Mouse (Mus musculus) kidney, adult 18-20 months (tissue): ENCODE data around the gene Xpot.

Experiments used
- DNase-seq: peaks from one replicate; pipeline ENCODE4 v3.0.0; 2021

Gene Xpot

DNA sequence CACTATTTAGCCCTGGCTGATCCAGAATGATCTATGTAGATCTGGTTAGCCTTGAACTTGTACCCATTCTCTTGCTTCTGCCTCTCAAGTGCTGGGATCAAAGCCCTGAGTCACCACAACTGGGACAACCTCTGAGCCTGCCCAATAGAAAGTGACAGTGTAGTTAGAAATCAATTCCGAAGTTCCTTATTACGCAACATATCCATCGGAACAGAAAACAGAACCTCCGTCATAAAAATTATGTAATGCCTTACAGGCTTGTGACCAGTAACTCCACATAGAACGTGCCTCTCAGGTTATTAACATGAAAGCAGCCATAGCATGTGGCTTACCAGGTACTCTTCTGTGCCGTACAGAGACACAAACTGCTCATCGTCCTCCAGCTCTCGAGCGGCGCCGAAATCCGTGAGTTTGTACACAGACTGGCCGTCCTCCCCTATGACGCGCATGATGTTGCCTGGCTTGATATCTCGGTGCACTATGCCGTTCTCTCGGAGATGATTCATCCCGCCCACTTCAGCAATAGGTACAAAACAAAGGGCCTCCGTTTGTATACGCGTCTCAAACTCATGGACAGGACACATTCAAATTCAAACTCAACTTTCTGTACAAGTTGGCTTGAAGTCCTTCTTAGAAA lies 54.5 kb downstream of the Xpot start:
- no peak for DNase-seq

DNA sequence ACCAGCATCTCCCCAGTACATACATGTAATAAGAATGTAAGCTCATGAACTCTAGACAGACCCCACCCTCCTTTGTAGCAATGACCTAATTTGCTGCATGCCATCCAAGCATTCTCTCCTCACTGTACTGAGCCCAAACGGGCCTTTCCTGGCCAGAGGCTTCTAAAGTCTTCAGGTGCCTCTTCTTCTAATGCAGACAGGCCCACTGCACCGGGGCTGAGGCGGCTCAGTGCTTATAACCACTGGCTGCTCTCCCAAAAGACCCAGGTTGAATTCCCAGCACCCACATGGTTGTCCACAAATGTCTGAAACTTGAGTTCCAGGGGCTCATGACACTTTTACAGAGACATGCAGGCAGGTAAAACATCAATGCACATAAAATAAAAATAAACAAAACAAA lies 55.1 kb downstream of the Xpot start:
- DNase-seq = no peak

DNA sequence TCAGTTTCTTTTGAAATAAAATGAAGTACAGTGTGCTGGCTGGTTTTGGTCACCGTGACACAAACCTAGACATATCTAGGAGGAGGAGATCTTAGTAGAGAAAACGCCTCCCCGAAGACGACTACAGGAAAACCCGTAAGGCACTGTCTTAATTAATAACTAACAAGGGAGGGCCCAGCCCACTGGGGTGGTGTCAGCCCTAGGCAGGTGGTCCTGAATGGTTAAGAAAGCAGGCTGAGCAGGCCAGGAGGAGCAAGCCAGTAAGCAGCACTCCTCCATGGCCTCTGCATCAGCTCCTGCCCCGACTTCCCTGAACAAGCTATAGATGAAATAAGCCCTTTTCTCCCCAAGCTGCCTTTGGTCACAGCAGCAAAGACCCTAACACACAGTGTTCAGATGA lies 56.3 kb downstream of the Xpot start:
- DNase-seq = no peak

- DNase-seq = no peak
Observed at GRCm38 (mm10) chr10:121569001-121569589, 57.0 kb downstream of the Xpot start.

DNA sequence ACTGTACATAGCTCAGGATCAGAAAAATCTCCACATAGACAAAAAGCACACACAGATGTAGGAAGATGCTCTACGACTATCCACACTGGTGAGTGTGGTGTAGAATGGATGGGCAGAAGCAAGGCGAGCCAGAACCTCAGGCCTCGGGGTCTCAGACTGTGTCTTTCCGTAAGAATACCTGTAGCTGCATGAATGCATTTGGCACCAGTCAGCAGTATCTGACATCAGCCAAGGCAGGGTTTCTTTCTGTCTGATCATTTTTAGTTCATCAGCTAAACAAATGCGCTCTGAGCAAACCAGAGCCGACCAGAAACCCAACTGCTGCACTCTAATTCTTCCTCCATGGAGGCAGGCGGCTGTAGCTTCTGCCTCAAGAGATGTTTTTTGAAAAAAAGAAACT lies 57.6 kb downstream of the Xpot start:
- DNase-seq = no peak

DNA sequence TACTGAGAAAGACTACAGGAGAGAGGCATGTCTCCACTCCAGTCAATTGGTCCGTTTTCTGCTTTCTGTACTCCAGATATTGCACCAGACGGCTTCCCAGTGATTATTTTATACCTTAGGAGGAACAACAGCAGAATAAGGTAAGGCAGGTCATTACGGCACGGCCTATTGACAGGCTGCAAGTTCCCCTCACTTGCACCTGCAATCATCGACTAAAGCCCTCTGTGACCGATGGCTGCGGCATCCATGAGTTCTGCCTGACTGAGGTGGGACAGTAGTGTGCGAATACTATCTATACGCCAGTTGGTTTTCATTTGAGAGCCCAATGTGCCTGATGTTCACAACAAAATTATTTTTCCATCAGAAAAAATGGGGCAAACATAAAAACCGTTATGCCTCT lies 58.1 kb downstream of the Xpot start:
- DNase-seq = no peak

DNA sequence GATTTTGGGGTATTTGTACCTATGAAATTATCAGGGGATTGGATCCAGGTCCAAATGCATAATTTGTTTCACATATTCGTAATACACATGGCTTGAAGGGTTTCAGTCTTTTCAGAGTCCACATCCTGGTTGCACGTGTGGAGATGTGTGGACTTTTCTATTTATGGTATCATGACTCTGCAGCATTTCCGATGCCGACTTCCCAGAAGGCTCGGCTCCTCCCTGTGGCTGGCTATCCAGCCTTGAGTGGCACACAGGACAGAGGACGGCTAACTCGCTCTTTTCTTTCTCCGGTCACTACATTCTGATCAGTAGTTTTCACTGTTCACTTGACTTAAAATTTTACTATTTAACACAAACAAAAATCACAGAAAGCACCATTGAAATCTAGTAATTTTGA lies 61.7 kb downstream of the Xpot start:
- DNase-seq = no peak

DNA sequence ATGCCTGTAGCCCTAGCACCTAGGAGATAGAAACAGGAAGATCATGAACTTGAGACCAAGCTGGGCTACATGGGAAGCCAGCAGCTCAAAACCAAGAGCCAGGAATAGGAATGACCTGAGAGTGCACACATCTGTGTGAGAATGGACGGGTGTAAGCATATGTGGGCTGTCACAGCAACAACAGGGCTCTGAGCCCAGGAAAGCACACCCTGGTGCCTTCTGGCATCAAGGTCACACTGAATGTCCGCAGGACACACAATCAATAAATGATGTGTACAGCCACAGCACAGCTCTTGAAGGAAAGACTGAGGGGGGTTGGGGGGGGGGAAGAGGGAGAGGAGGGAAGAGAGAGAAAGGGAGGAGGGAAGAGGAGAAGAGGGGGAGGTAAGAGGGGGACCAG lies 67.9 kb downstream of the Xpot start:
- DNase-seq = no peak

DNA sequence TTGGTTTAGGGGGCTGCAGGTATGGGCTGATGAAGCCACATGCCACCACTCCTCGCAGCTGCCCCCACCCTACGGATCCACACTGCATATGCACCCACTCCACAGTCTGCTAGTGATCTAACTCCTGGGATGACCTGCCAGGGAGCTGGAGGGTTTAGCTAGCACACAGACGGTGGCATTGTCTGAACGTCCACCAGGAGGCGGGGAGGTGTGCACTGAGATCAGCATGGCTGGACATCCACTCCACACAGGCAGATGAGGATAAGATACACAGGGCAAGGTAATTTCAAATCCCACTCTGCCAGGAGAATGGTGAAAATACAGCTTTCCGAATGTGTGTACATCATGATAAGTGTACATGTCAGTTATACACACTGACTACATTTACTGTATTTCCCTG lies 69.9 kb downstream of the Xpot start:
- no peak for DNase-seq

DNA sequence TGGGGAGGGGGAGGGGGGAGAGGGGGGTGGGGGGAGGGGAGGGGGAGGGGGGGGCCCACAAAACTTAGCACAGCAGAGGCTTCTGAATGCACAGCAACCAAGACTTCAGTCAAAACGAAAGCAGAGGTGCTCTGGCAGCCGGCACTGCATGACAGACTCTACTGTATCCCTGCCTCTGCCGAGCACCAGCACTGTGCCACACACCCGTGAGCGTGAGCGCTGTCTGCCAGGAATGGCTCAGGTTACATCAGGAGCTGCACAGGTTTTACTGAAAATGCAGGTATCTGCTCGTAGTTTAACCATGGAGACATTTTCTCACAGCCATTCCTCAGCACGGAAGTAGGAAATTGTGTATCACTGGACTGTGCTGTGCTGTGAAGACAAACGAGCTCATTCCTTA lies 75.8 kb downstream of the Xpot start:
- DNase-seq = no peak

DNA sequence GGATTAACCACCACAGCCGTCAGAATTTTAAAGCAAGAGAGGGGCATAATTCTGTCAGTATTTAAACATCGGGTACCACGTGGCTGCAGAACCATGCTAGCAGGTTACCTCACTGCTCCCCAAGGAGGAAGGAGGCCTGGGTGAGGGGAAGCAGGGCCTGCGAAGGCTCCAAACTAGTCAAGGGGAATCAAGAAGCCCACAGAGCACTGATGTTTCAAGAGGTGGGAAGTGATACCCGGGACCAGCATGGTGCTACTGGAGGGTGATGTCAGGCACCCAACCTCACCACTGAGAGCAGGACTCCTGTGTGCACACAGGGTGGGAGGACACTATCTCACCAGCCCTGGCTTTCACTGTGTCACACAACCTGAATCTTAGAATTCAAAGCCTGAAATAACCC lies 76.5 kb downstream of the Xpot start:
- no peak for DNase-seq

GRCm38 (mm10) chr10:121547162-121547561 lies 79.0 kb downstream of the Xpot start:
- DNase-seq = no peak

DNA sequence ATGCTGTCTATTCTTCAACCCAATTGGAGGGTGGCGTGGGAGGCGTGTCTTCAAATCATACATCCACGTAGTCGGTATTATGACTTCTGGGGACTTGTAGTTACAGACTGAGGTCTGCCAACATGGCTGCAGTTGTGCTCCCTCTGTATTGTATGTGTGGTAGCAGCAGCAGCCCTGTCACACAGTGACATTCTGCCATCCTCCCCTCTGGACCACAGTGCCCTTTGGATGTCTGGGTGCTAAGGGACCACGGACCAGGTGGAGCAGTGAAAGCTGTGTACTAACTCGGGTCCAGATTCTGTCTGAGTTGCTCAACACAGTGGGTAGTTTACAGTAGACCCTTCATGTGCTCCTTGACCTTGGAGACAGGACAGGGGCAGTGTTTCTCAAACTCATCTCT lies 82.6 kb downstream of the Xpot start:
- DNase-seq = no peak

GRCm38 (mm10) chr10:121542156-121542555 lies 84.0 kb downstream of the Xpot start:
- DNase-seq = no peak
